Mouse (Mus musculus) limb, embryonic 14.5 days (tissue): ENCODE measurements around the gene Smim17. TPM values are rescaled to one million over a fixed set of nuclear protein-coding genes. Genes with fewer than 3 reads are reported as not detected.

Source experiments
- ATAC-seq: fragments of 200-750 bp; cut with Nextera tagmentation; 2 replicates; pipeline ENCODE4 v1.8.0; 2017; ENCODE audit warnings: low read depth, moderate number of reproducible peaks, moderate TSS enrichment; ENCODE audit not compliant: low FRiP score
- DNase-seq: peaks from one replicate; pipeline ENCODE4 v3.0.0-alpha.2; 2015; ENCODE audit warnings: low spot score
- H3K27ac ChIP-seq: fragments of 300-500 bp; sonication (generic); replicated peaks from 2 replicates; pipeline ENCODE4 v1.5.1; 2014; ENCODE audit warnings: low read depth, mild to moderate bottlenecking, low read length, moderate library complexity, mixed read lengths
- H3K27me3 ChIP-seq: fragments of 300-500 bp; sonication (generic); 2 replicates; pipeline ENCODE4 v1.6.1; 2014; ENCODE audit warnings: low read length, mixed read lengths; ENCODE audit not compliant: control insufficient read depth, insufficient read depth
- H3K36me3 ChIP-seq: fragments of 300-500 bp; sonication (generic); 2 replicates; pipeline ENCODE4 v1.6.1; 2014; ENCODE audit warnings: mild to moderate bottlenecking, low read length, moderate library complexity, mixed read lengths; ENCODE audit not compliant: control insufficient read depth, insufficient read depth
- H3K4me1 ChIP-seq: fragments of 300-500 bp; sonication (generic); 2 replicates; pipeline ENCODE4 v1.6.1; 2014; ENCODE audit warnings: antibody characterized with exemption, low read length, mixed read lengths; ENCODE audit not compliant: control insufficient read depth, insufficient read depth
- H3K4me2 ChIP-seq: fragments of 300-500 bp; sonication (generic); replicated peaks from 2 replicates; pipeline ENCODE4 v1.6.1; 2014; ENCODE audit warnings: low read depth, mild to moderate bottlenecking, low read length, moderate library complexity; ENCODE audit not compliant: severe bottlenecking
- H3K4me3 ChIP-seq: fragments of 300-500 bp; sonication (generic); replicated peaks from 2 replicates; pipeline ENCODE4 v1.5.1; 2014; ENCODE audit warnings: low read length
- H3K9ac ChIP-seq: fragments of 300-500 bp; sonication (generic); 2 replicates; pipeline ENCODE4 v1.6.1; 2014; ENCODE audit warnings: mild to moderate bottlenecking, low read depth, low read length, moderate library complexity; ENCODE audit not compliant: severe bottlenecking
- H3K9me3 ChIP-seq: fragments of 300-500 bp; sonication (generic); 2 replicates; pipeline ENCODE4 v1.6.1; 2016; ENCODE audit warnings: low read length; ENCODE audit not compliant: control insufficient read depth
- POLR2A ChIP-seq: fragments of 200-500 bp; IDR thresholded peaks from 2 replicates; pipeline ENCODE4 v1.8.0; 2012; ENCODE audit warnings: inconsistent platforms, mild to moderate bottlenecking, moderate library complexity, borderline replicate concordance; ENCODE audit not compliant: insufficient read depth, insufficient read length; ENCODE audit errors: extremely low read depth
- WGBS: fragments of 180-500 bp; shearing (Covaris S2); extraction: QIAGEN DNeasy Blood & Tissue Kit; methylation state at CpG from one replicate; pipeline ENCODE4 v1.1.7; 2014; 5-methylcytosine and 5-hydroxymethylcytosine counted together
- polyA plus RNA-seq, 2 experiments: library from polyadenylated mRNA; depleted of rRNA in 1 of 2; stranded (reverse) in 1 of 2; unstranded in 1 of 2; fragments of >200 nt; fragmentation: Nextera tagmentation in 1 of 2; extraction: Ambion mirVana in 1 of 2; gene quantifications; 2 replicates each; pipeline versions ENCODE4 v1.2.1 to v1.2.3; 2012 to 2014

Gene Smim17
- polyA plus RNA-seq, 2 experiments = 0.31 TPM; not detected in 1

DNA sequence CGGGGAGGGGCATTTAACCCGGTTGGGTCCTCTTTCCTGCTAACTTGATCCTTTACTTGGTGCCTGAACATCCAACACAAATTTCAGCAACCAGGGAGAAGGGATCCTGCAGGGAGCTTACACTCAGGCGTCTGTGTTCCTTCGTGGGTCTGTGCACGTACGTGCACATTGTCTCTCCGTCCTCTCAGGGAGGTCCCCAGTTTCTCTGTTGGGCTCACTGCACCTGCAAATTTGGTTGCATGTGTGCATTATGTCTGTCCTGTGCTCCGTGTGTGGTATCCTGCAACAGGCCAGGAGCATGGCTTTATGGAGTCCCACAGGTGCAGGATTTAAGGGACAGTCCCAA lies 16.9 kb downstream of the Smim17 start:
- Histone ChIP-seq H3K4me1 (no peaks in the 10 kb centered on the region), H3K9ac (no peak overlapping the region), H3K27me3 (no peaks in the 10 kb centered on the region), H3K4me2 (no peak overlapping the region), H3K9me3 (no peaks in the 10 kb centered on the region), H3K27ac (no peak overlapping the region), H3K4me3 (no peak overlapping the region), H3K36me3 (no peaks in the 10 kb centered on the region)
- DNase-seq (no peak), ATAC-seq (no peak)
- TF ChIP-seq POLR2A = no peak
- WGBS = 17% methylated on average over 8 of the region's 8 CpGs

GRCm38 (mm10) chr7:6419894-6420293 lies 21.4 kb downstream of the Smim17 start:
- H3K4me3 ChIP-seq = no peak overlapping the region
- no peak for ATAC-seq

GRCm38 (mm10) chr7:6429381-6429780 lies 30.9 kb downstream of the Smim17 start:
- WGBS = 82% methylated on average over 3 of the region's 3 CpGs
- no peak for TF ChIP-seq POLR2A
- H3K36me3 ChIP-seq = no peaks in the 10 kb centered on the region
- H3K27me3 ChIP-seq = no peaks in the 10 kb centered on the region
- H3K4me2 ChIP-seq = no peak overlapping the region
- no peak for DNase-seq
- no peak overlapping the region for H3K9ac ChIP-seq
- ATAC-seq = no peak
- H3K9me3 ChIP-seq = peaks cover 4% of the 10 kb centered on the region; the same call in 1 of the 2 replicates
- H3K27ac ChIP-seq = no peak overlapping the region
- H3K4me3 ChIP-seq = no peak overlapping the region
- no peaks in the 10 kb centered on the region for H3K4me1 ChIP-seq

More at GRCm38 (mm10) chr7:6419894-6420293, 21.4 kb downstream of the Smim17 start:
- Histone ChIP-seq H3K36me3 (no peaks in the 10 kb centered on the region), H3K4me1 (no peaks in the 10 kb centered on the region), H3K9ac (no peak overlapping the region), H3K9me3 (no peaks in the 10 kb centered on the region), H3K27me3 (no peaks in the 10 kb centered on the region), H3K27ac (no peak overlapping the region), H3K4me2 (no peak overlapping the region)
- 67% methylated on average over 6 of the region's 6 CpGs for WGBS
- TF ChIP-seq POLR2A = no peak
- no peak for DNase-seq

DNA sequence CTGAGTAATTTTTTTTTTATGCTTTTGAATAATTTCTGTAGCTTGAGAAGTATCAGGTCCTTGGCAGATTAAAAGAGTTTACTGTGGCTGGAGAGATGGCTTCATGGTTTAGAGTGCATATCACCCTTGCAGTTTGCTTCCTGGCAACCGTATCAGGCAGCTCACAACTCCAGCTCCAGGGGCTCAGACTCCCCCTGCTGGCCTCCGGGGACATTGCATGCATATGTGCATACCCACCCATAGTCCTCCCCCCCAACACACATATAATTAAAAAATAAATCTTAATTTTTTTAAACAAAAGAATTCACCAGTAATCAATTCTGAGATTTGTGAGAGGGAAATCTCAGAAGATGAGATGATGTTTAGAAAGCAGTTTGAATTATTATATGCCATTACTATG lies 31.8 kb downstream of the Smim17 start:
- no peak for TF ChIP-seq POLR2A
- Histone ChIP-seq H3K9me3 (peaks cover 4% of the 10 kb centered on the region; the same call in 1 of the 2 replicates), H3K4me3 (no peak overlapping the region), H3K4me2 (no peak overlapping the region), H3K9ac (no peak overlapping the region), H3K27ac (no peak overlapping the region), H3K36me3 (no peaks in the 10 kb centered on the region), H3K4me1 (no peaks in the 10 kb centered on the region), H3K27me3 (no peaks in the 10 kb centered on the region)
- no peak for ATAC-seq
- DNase-seq = no peak
- 42% methylated on average over 2 of the region's 2 CpGs for WGBS

- no peaks in the 10 kb centered on the region for H3K27me3 ChIP-seq
- H3K27ac ChIP-seq = no peak within 1 kb of the TSS
- DNase-seq = no peak
- no peaks in the 10 kb centered on the region for H3K9me3 ChIP-seq
- no peak within 1 kb of the TSS for H3K4me3 ChIP-seq
- whole genome bisulfite sequencing = 82% methylated on average over 3 of the region's 3 CpGs
- H3K36me3 ChIP-seq = no peaks in the 10 kb centered on the region
- no peak within 1 kb of the TSS for H3K9ac ChIP-seq
- no peak within 1 kb of the TSS for H3K4me2 ChIP-seq
- ATAC-seq = no peak
- no peaks in the 10 kb centered on the region for H3K4me1 ChIP-seq
- no peak for TF ChIP-seq POLR2A
Observed at GRCm38 (mm10) chr7:6438388-6438787, 39.9 kb downstream of the Smim17 start, which contains the start of gene Olfr1344. Olfr1344 (plus strand) TSS chr7:6438688.

DNA sequence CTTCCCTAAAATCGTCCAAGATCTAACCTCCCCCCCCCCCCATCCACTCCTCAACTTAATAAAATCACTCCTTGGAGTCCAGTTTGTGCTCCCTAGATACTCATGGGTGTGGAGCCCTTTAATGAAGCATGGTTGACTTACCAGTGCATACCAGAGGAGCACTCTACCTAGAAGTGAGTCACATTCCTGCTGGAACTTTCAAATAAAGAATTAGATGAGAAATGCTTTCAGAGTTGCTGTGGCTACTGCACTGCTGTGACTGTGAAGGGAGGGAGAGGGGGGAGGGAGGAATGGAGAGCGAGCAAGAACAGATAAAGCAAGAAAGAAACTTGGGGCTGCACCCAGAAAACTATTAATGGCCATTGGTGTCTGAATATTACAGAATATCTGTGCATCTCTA lies 42.7 kb downstream of the Smim17 start:
- no peak for ATAC-seq
- H3K9me3 ChIP-seq = no peaks in the 10 kb centered on the region
- no peak for DNase-seq
- H3K27ac ChIP-seq = no peak overlapping the region
- no peak overlapping the region for H3K9ac ChIP-seq
- TF ChIP-seq POLR2A = no peak
- no peaks in the 10 kb centered on the region for H3K36me3 ChIP-seq
- H3K27me3 ChIP-seq = no peaks in the 10 kb centered on the region
- H3K4me3 ChIP-seq = no peak overlapping the region
- 70% methylated on average over 2 of the region's 2 CpGs for WGBS
- no peak overlapping the region for H3K4me2 ChIP-seq
- H3K4me1 ChIP-seq = no peaks in the 10 kb centered on the region
